Mouse (Mus musculus) lung, adult 2 months (tissue): ENCODE measurements at regions not wholly inside any gene's neighbourhood (a gene's known extent, or its start where the extent isn't known, plus 50 kb on each side); places are given as distances from the start of the nearest gene placed in this dataset.

Source experiments
- CTCF ChIP-seq: fragments of 200-500 bp; IDR thresholded peaks from 2 replicates; pipeline ENCODE4 v1.5.1; 2011; ENCODE audit warnings: mild to moderate bottlenecking, low read length, control low read depth; ENCODE audit not compliant: insufficient read depth
- POLR2A ChIP-seq: fragments of 200-500 bp; IDR thresholded peaks from 2 replicates; pipeline ENCODE4 v1.6.1; 2011; ENCODE audit warnings: low read depth, mild to moderate bottlenecking, control low read depth, low read length, borderline replicate concordance; ENCODE audit errors: extremely low read depth

DNA sequence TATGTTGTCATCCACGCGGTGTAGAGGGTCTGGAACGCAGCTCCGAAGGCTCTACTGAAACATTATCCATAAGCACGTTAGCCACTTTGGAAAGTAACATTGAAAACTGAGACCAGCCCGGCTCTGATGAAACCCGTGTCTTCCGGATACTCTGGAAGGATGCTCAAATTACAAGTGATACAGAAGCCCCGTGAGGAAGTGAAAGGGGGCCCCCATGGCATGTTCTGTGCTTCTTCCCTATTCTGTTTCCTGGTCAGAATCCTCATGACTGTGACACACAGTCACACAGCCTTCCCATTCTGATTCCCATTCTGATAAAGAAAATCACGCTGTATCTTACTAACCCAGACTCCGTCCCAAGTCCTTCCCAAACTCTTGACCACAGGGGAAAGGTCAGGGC, 143.5 kb upstream of the Rpl34 start:
- TF ChIP-seq CTCF (no peak), POLR2A (no peak)
